Mouse (Mus musculus): ENCODE measurements around the gene Tgif1. TPM values are rescaled to one million over a fixed set of nuclear protein-coding genes. Genes with fewer than 3 reads are reported as not detected.

The Tgif1 gene
- polyA plus RNA-seq, 1 experiment from 2014 or later: 95.5 TPM

DNA sequence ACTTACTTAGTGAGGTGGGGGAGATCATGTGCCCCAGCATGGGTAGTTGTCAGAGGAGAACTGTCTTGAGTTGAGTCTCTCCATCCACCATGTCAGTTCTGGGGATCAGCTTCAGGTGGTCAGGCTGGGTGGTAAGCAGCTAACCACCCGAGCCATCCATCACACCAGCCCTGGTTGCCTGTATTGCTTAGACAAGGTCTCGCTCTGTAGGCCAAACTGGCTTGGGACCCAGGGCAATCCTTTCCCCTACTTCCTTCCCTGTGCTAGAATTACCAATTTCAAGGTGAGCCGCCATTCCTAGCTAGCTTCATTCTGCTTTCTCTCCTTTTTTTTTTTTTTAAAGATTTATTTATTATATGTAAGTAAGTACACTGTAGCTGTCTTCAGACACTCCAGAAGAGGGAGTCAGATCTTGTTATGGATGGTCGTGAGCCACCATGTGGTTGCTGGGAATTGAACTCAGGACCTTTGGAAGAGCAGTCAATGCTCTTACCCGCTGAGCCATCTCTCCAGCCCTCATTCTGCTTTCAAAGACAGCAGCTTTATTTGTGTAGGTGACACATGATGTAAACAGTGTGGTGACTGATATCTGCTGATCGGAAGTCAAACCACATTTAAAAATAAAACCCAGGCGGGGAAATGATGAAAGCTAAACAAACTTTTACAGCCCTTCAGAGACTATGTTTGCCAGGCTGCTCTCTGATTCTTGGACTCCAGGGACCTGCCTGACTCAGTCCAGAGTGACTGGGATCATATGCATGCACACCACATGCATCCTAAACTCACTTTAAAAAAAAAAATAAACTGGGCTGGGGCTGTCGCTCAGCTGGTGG lies 56.2 kb downstream of the Tgif1 start:
- 80% methylated on average over 8 of the region's 8 CpGs for WGBS
- no peaks in the 10 kb centered on the region for H3K36me3 ChIP-seq

DNA sequence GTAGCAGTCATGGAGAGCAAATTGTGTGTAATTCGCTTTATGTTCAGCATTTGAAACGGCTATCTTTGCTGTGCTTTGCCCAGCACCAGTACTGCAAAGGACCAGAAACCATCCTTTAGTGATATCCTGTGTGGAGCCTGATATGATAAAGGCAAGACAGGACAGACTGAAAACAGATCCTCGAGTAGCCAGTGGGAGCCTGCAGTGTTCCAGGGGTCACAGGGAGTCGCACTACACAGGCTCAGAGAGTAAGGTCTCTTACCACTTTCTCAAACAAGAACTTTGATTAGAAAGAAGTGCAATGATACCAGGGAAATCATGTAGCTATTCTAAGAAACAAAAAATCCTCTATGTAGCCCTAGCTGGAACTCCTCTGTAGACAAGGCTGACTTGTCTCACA lies 58.1 kb downstream of the Tgif1 start:
- 56% methylated on average over 4 of the region's 4 CpGs for WGBS
- H3K4me1 ChIP-seq: peaks cover 20% of the 10 kb centered on the region
- H3K9ac ChIP-seq: no peak overlapping the region
- H3K9me3 ChIP-seq: no peaks in the 10 kb centered on the region
- no peak overlapping the region for H3K4me2 ChIP-seq
- no peak for ATAC-seq (ENCODE audit: insufficient number of reproducible peaks, insufficient read depth, low FRiP score, low TSS enrichment, low read depth)
- no peaks in the 10 kb centered on the region for H3K36me3 ChIP-seq
- no peaks in the 10 kb centered on the region for H3K27me3 ChIP-seq
- H3K4me3 ChIP-seq: no peak overlapping the region
- no peak overlapping the region for H3K27ac ChIP-seq

More for the DNA sequence above, 56.2 kb downstream of the Tgif1 start:
- Histone ChIP-seq H3K9ac (no peak overlapping the region), H3K9me3 (no peaks in the 10 kb centered on the region), H3K4me3 (no peak overlapping the region), H3K27ac (no peak overlapping the region), H3K4me1 (peaks cover 28% of the 10 kb centered on the region), H3K4me2 (no peak overlapping the region), H3K27me3 (no peaks in the 10 kb centered on the region)
- ATAC-seq (ENCODE audit: insufficient number of reproducible peaks, insufficient read depth, low FRiP score, low TSS enrichment, low read depth): no peak

DNA sequence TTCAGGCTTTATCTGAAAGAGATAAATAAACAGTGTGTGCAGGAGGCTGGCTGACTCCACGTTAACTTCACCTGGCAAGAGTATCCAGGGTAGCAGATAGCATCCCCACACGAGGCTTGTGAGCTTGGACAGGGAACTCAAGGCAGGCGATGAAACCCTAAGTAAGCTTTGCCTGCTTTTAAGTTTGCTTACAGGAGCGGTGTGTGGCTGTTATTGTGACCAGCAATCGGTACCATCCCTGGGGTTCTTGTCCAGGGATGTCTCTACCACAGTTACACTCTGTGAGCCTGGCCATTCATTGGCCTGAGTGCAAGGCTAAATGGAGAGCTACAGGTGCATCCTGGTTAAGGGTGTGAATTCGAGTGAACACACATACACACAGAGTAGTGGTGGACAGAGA lies 58.6 kb downstream of the Tgif1 start:
- peak overlapping the region; percentile 4; the same call in 1 of the 2 replicates for H3K4me3 ChIP-seq
- no peak for ATAC-seq (ENCODE audit: insufficient number of reproducible peaks, insufficient read depth, low FRiP score, low TSS enrichment, low read depth)
- H3K27me3 ChIP-seq: no peaks in the 10 kb centered on the region

DNA sequence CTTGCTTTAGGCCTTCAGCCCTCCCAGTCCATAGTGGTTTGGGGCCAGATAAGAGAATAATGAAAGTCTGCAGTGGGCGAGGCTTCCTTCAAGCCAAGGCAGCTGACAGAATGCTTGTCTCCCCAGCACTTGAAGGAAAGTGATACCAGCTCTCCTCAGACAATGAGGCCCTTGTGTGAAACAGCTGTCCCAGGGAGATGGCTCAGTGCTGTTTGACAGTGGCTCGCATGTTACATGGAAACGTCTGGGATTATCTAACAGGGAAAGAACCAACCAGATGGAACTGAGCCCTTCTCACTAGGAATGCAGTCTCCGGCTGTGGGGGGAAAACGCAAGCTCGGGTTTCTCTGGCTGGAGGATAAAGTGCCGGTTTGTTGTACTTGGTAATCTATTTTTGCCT lies 59.1 kb downstream of the Tgif1 start:
- Histone ChIP-seq H3K9ac (0 out of 2 replicates have a peak overlapping the region, but pooled peaks have one; percentile 6), H3K4me1 (peaks cover 20% of the 10 kb centered on the region), H3K9me3 (no peaks in the 10 kb centered on the region), H3K4me2 (peak overlapping the region; percentile 31), H3K27me3 (no peaks in the 10 kb centered on the region), H3K36me3 (no peaks in the 10 kb centered on the region), H3K4me3 (peak overlapping the region; percentile 4; the same call in 1 of the 2 replicates), H3K27ac (peak overlapping the region; percentile 77)
- no peak for ATAC-seq (ENCODE audit: insufficient number of reproducible peaks, insufficient read depth, low FRiP score, low TSS enrichment, low read depth)
- 4% methylated on average over 7 of the region's 7 CpGs for WGBS

More for the DNA sequence above, 58.6 kb downstream of the Tgif1 start:
- peak overlapping the region; percentile 77 for H3K27ac ChIP-seq
- no peaks in the 10 kb centered on the region for H3K9me3 ChIP-seq
- 37% methylated on average over 6 of the region's 6 CpGs for WGBS
- 0 out of 2 replicates have a peak overlapping the region, but pooled peaks have one; percentile 6 for H3K9ac ChIP-seq
- H3K36me3 ChIP-seq: no peaks in the 10 kb centered on the region
- peaks cover 20% of the 10 kb centered on the region for H3K4me1 ChIP-seq
- peak overlapping the region; percentile 31 for H3K4me2 ChIP-seq

MicroRNAs encoded within 50 kb of the gene (microRNA counts, 519-probe panel; counts per million panel counts)
- 236 counts per million, percentile 44 among the panel's probes with 10 or more counts for microRNA mmu-miR-1195

Small RNAs within 50 kb of the gene (microRNA-seq; reads per million reads assigned to microRNA genes)
- gene Mir1195: not detected

Other genes starting within 250 kb of the Tgif1 start
- gene Myom1, start 149.1 kb upstream of the Tgif1 start, polyA plus RNA-seq (2015; fragmentation: Nextera tagmentation; extraction: Ambion mirVana): 5.5 and 5.6 TPM in 2 replicates
- 583 and 585 TPM in 2 replicates for gene Myl12a, start 149.3 kb upstream of the Tgif1 start, polyA plus RNA-seq (2015; fragmentation: Nextera tagmentation; extraction: Ambion mirVana)

Measured in embryonic facial prominence, embryonic 13.5 days (tissue).